ENCODE assay signal across 15 mouse cellular contexts in genomic region chr15:77806565-77807263, GRCm38 (mm10). TPM values are rescaled to one million over a fixed set of nuclear protein-coding genes. Genes with fewer than 3 reads are reported as not detected.
DNase-seq lines count a peak whose midpoint lies in the region; ATAC-seq lines count a peak whose summit lies in the region.
"Had no signal": no experiment of that assay in that cellular context is flagged by ENCODE, and none has a peak within 500 bp of the region (broad histone marks: within the 10 kb centered on the region; RNA-seq: fewer than 3 reads in every experiment).

No protein-coding gene starts in this region.

- WGBS in heart, embryonic 14.5 days = 40% methylated on average over 13 of the region's 13 CpGs
- 73% methylated on average over 13 of the region's 13 CpGs for WGBS in stomach, embryonic 15.5 days

- no peak overlapping the region for H3K4me2 ChIP-seq in heart, embryonic 14.5 days (ENCODE audit: low read length)
- H3K4me2 ChIP-seq in stomach, embryonic 15.5 days = no peak overlapping the region
- H3K4me2 ChIP-seq: embryonic facial prominence, embryonic 12.5 days; kidney, embryonic 15.5 days; neural tube, embryonic 12.5 days had no signal

- H3K4me1 ChIP-seq in megakaryocyte, embryonic 14.5 days = peaks cover 100% of the 10 kb centered on the region
- H3K4me1 ChIP-seq in heart, embryonic 14.5 days (ENCODE audit: control insufficient read depth in 2 of 2, insufficient read depth in 2 of 2, low read length in 2 of 2) = peaks cover 53 to 82% of the 10 kb centered on the region in 2 experiments
- H3K4me1 ChIP-seq in stomach, embryonic 15.5 days = peaks cover 19% of the 10 kb centered on the region

- H3K9ac ChIP-seq in heart, embryonic 14.5 days (ENCODE audit: low read length) = peak overlapping the region; percentile 28; the same call in 1 of the 2 replicates
- H3K9ac ChIP-seq in stomach, embryonic 15.5 days = no peak overlapping the region
- H3K9ac ChIP-seq: embryonic facial prominence, embryonic 12.5 days; kidney, embryonic 15.5 days; liver, embryonic 14.5 days; neural tube, embryonic 12.5 days had no signal

- H3K4me3 ChIP-seq in megakaryocyte, embryonic 14.5 days (replicated peaks) = peak overlapping the region; percentile 79
- no peak overlapping the region for H3K4me3 ChIP-seq in heart, embryonic 14.5 days (ENCODE audit: control insufficient read depth in 1 of 2, insufficient read depth in 1 of 2, low read depth in 1 of 2, low read length in 2 of 2)
- no peak overlapping the region for H3K4me3 ChIP-seq in stomach, embryonic 15.5 days (replicated peaks)
- H3K4me3 ChIP-seq: embryonic facial prominence, embryonic 12.5 days; kidney, embryonic 15.5 days; midbrain, embryonic 10.5 days; neural tube, embryonic 12.5 days had no signal

- no peaks in the 10 kb centered on the region for H3K27me3 ChIP-seq in megakaryocyte, embryonic 14.5 days (replicated peaks)
- H3K27me3 ChIP-seq in heart, embryonic 14.5 days (ENCODE audit: control insufficient read depth, insufficient read depth, low read length) = no peaks in the 10 kb centered on the region
- H3K27me3 ChIP-seq in stomach, embryonic 15.5 days (replicated peaks) = no peaks in the 10 kb centered on the region
- H3K27me3 ChIP-seq: embryonic facial prominence, embryonic 12.5 days; kidney, embryonic 15.5 days; neural tube, embryonic 12.5 days had no signal

- peaks cover 100% of the 10 kb centered on the region for H3K36me3 ChIP-seq in megakaryocyte, embryonic 14.5 days (replicated peaks; ENCODE audit: low read length)
- H3K36me3 ChIP-seq in heart, embryonic 14.5 days (ENCODE audit: control insufficient read depth, insufficient read depth, low read length) = peaks cover 94% of the 10 kb centered on the region
- peaks cover 49% of the 10 kb centered on the region for H3K36me3 ChIP-seq in stomach, embryonic 15.5 days

- H3K9me3 ChIP-seq in megakaryocyte, embryonic 14.5 days = no peaks in the 10 kb centered on the region
- no peaks in the 10 kb centered on the region for H3K9me3 ChIP-seq in heart, embryonic 14.5 days (ENCODE audit: control insufficient read depth, low read length)
- H3K9me3 ChIP-seq in stomach, embryonic 15.5 days = no peaks in the 10 kb centered on the region
- H3K9me3 ChIP-seq: embryonic facial prominence, embryonic 12.5 days; kidney, embryonic 15.5 days; midbrain, embryonic 10.5 days; neural tube, embryonic 12.5 days had no signal

- H3K27ac ChIP-seq in heart, embryonic 14.5 days (replicated peaks in 1 of 2; ENCODE audit: control insufficient read depth in 1 of 2, insufficient read depth in 1 of 2, low read depth in 2 of 2, low read length in 2 of 2) = peak overlapping the region; percentile 50 to 96
- H3K27ac ChIP-seq in stomach, embryonic 15.5 days = peak overlapping the region; percentile 27; the same call in 1 of the 2 replicates
- H3K27ac ChIP-seq: embryonic facial prominence, embryonic 12.5 days; kidney, embryonic 15.5 days; liver, embryonic 14.5 days; midbrain, embryonic 10.5 days; neural tube, embryonic 12.5 days had no signal

- peak; percentile 96 for DNase-seq in heart, adult 11 months
- no peak for DNase-seq in heart, adult 9 months (ENCODE audit: low spot score in 2 of 2)
- no peak for DNase-seq in cerebellum, adult 9-11 months
- DNase-seq: cerebellum, adult 8-10 months; right cerebral cortex, postnatal 25 days had no signal

- ATAC-seq in megakaryocyte, adult 5-6 weeks (ENCODE audit: poor library complexity, severe bottlenecking) = no peak; the same call in 1 of the 2 replicates
- ATAC-seq in heart, embryonic 14.5 days (ENCODE audit: insufficient number of reproducible peaks, insufficient read depth, low FRiP score, low read depth) = no peak
- ATAC-seq in stomach, embryonic 15.5 days (ENCODE audit: insufficient read depth, low FRiP score, low read depth) = no peak
- ATAC-seq in inflammation-experienced regulatory T-cells, adult 6 months = no peak

RNA-seq across cellular contexts. Expression of gene Myh9, which starts 35.3 kb away (rescaled TPM):
- 1,439 and 1,641 TPM in 2 replicates for polyA plus RNA-seq in megakaryocyte, embryonic 14.5 days (2012; ENCODE audit: insufficient read depth, low replicate concordance)
- 464 and 549 TPM in 2 replicates for total RNA-seq in megakaryocyte, adult 5-6 weeks (2015)
- 759 and 878 TPM in 2 replicates for total RNA-seq in megakaryocyte, adult 5-6 weeks (2017)
- polyA plus RNA-seq in heart, embryonic 14.5 days (2014; fragmentation: Nextera tagmentation; extraction: Ambion mirVana) = 31.0 and 32.8 TPM in 2 replicates
- polyA plus RNA-seq in stomach, embryonic 15.5 days (2015; fragmentation: Nextera tagmentation; extraction: Ambion mirVana) = 57.0 TPM in 2 replicates
- polyA plus RNA-seq in inflammation-experienced regulatory T-cells, adult 6 months (2017; shearing (Covaris generic)) = 100 to 1,000 TPM; 218 to 293 (median 259) TPM

RNA-seq across cellular contexts. Expression of gene Apol8, which starts 49.9 kb away (rescaled TPM):
- 0.82 and 2.7 TPM in 2 replicates for polyA plus RNA-seq in megakaryocyte, embryonic 14.5 days (2012; ENCODE audit: insufficient read depth, low replicate concordance)
- 0.16 and 1.3 TPM in 2 replicates for total RNA-seq in megakaryocyte, adult 5-6 weeks (2015)
- total RNA-seq in megakaryocyte, adult 5-6 weeks (2017) = 0.16 and 0.26 TPM in 2 replicates
- not detected in 2 replicates for polyA plus RNA-seq in heart, embryonic 14.5 days (2014; fragmentation: Nextera tagmentation; extraction: Ambion mirVana)
- 0.75 and 1.7 TPM in 2 replicates for polyA plus RNA-seq in stomach, embryonic 15.5 days (2015; fragmentation: Nextera tagmentation; extraction: Ambion mirVana)
- 1 to 10 TPM in 1 of 3 experiments, not detected in 2; 1.2 TPM for polyA plus RNA-seq in inflammation-experienced regulatory T-cells, adult 6 months (2017; shearing (Covaris generic))
